Mouse (Mus musculus) neural tube, embryonic 12.5 days (tissue): ENCODE data around the gene Prlh. TPM values are rescaled to one million over a fixed set of nuclear protein-coding genes. Genes with fewer than 3 reads are reported as not detected.

Source experiments
- ATAC-seq: fragments of 200-750 bp; cut with Nextera tagmentation; 2 replicates; pipeline ENCODE4 v1.8.0; 2017; ENCODE audit warnings: low read depth, mild to moderate bottlenecking, moderate TSS enrichment, moderate library complexity; ENCODE audit not compliant: low FRiP score
- H3K27ac ChIP-seq: fragments of 300-500 bp; sonication (generic); 2 replicates; pipeline ENCODE4 v1.5.1; 2016
- H3K27me3 ChIP-seq: fragments of 300-500 bp; sonication (generic); replicated peaks from 2 replicates; pipeline ENCODE4 v1.6.1; 2016; ENCODE audit warnings: mild to moderate bottlenecking
- H3K36me3 ChIP-seq: fragments of 300-500 bp; sonication (generic); 2 replicates; pipeline ENCODE4 v1.6.1; 2016; ENCODE audit warnings: mild to moderate bottlenecking
- H3K4me1 ChIP-seq: fragments of 300-500 bp; sonication (generic); 2 replicates; pipeline ENCODE4 v1.6.1; 2016
- H3K4me2 ChIP-seq: fragments of 300-500 bp; sonication (generic); replicated peaks from 2 replicates; pipeline ENCODE4 v1.6.1; 2016; ENCODE audit warnings: mild to moderate bottlenecking
- H3K4me3 ChIP-seq: fragments of 300-500 bp; sonication (generic); 2 replicates; pipeline ENCODE4 v1.5.1; 2016
- H3K9ac ChIP-seq: fragments of 300-500 bp; sonication (generic); 2 replicates; pipeline ENCODE4 v1.6.1; 2016; ENCODE audit warnings: mild to moderate bottlenecking
- H3K9me3 ChIP-seq: fragments of 300-500 bp; sonication (generic); 2 replicates; pipeline ENCODE4 v1.6.1; 2016; ENCODE audit warnings: mild to moderate bottlenecking
- WGBS: fragments of 180-500 bp; shearing (Covaris S2); methylation state at CpG from one replicate; pipeline ENCODE4 v1.1.7; 2016; 5-methylcytosine and 5-hydroxymethylcytosine counted together
- polyA plus RNA-seq: library from polyadenylated mRNA; unstranded; fragments of >200 nt; fragmentation: Nextera tagmentation; extraction: Ambion mirVana; gene quantifications from 2 replicates; pipeline ENCODE4 v1.2.1, GENCODE M21; 2016

Prlh gene
- polyA plus RNA-seq, 1 experiment from 2014 or later: not detected

GRCm38 (mm10) chr1:90927308-90927707 is 25.6 kb upstream of the Prlh start:
- 59% methylated on average over 15 of the region's 15 CpGs for WGBS
- no peak overlapping the region for H3K9ac ChIP-seq

GRCm38 (mm10) chr1:90927929-90928574 is 24.9 kb upstream of the Prlh start:
- Histone ChIP-seq H3K4me3 (peak overlapping the region; percentile 16; the same call in 1 of the 2 replicates), H3K27ac (no peak overlapping the region), H3K27me3 (peaks cover 9% of the 10 kb centered on the region), H3K4me1 (peaks cover 7% of the 10 kb centered on the region), H3K9ac (0 out of 2 replicates have a peak overlapping the region, but pooled peaks have one; percentile 33), H3K36me3 (no peaks in the 10 kb centered on the region), H3K9me3 (no peaks in the 10 kb centered on the region), H3K4me2 (peak overlapping the region; percentile 62)
- ATAC-seq: 0 out of 2 replicates have a peak, but pooled peaks have one; percentile 44
- 3% methylated on average over 23 of the region's 23 CpGs for WGBS

More at GRCm38 (mm10) chr1:90927308-90927707, 25.6 kb upstream of the Prlh start:
- Histone ChIP-seq H3K27me3 (peaks cover 9% of the 10 kb centered on the region), H3K36me3 (no peaks in the 10 kb centered on the region), H3K4me3 (no peak overlapping the region), H3K27ac (no peak overlapping the region), H3K4me2 (no peak overlapping the region; the same call in 1 of the 2 replicates), H3K9me3 (no peaks in the 10 kb centered on the region), H3K4me1 (peaks cover 7% of the 10 kb centered on the region)
- no peak for ATAC-seq

- no peak overlapping the region for H3K27ac ChIP-seq
- H3K9me3 ChIP-seq: no peaks in the 10 kb centered on the region
- H3K4me2 ChIP-seq: peak overlapping the region; percentile 62
- no peaks in the 10 kb centered on the region for H3K36me3 ChIP-seq
- H3K4me1 ChIP-seq: peaks cover 7% of the 10 kb centered on the region
- WGBS: 3% methylated on average over 6 of the region's 6 CpGs
- H3K27me3 ChIP-seq: peaks cover 9% of the 10 kb centered on the region
- H3K9ac ChIP-seq: no peak overlapping the region
- ATAC-seq: 0 out of 2 replicates have a peak, but pooled peaks have one; percentile 37
- H3K4me3 ChIP-seq: no peak overlapping the region
These were observed 24.4 kb upstream of the Prlh start for GRCm38 (mm10) chr1:90928575-90928934.

GRCm38 (mm10) chr1:90933001-90933400 is 19.9 kb upstream of the Prlh start:
- Histone ChIP-seq H3K4me2 (no peak overlapping the region), H3K36me3 (no peaks in the 10 kb centered on the region), H3K9me3 (no peaks in the 10 kb centered on the region), H3K27me3 (peaks cover 3% of the 10 kb centered on the region), H3K4me3 (no peak overlapping the region), H3K9ac (no peak overlapping the region), H3K4me1 (peaks cover 4% of the 10 kb centered on the region), H3K27ac (no peak overlapping the region)
- no peak for ATAC-seq
- WGBS: 83% methylated on average over 5 of the region's 5 CpGs

- Histone ChIP-seq H3K36me3 (no peaks in the 10 kb centered on the region), H3K27ac (no peak overlapping the region), H3K4me2 (no peak overlapping the region), H3K4me1 (no peaks in the 10 kb centered on the region), H3K9ac (no peak overlapping the region), H3K9me3 (no peaks in the 10 kb centered on the region), H3K27me3 (no peaks in the 10 kb centered on the region), H3K4me3 (no peak overlapping the region)
- no peak for ATAC-seq
- WGBS: 50% methylated on average over 9 of the region's 9 CpGs
These were observed 15.9 kb upstream of the Prlh start for GRCm38 (mm10) chr1:90936990-90937389.

- ATAC-seq: no peak
- no peak overlapping the region for H3K4me2 ChIP-seq
- H3K9ac ChIP-seq: no peak overlapping the region
- no peaks in the 10 kb centered on the region for H3K4me1 ChIP-seq
- H3K4me3 ChIP-seq: no peak overlapping the region
- no peaks in the 10 kb centered on the region for H3K9me3 ChIP-seq
- H3K27me3 ChIP-seq: no peaks in the 10 kb centered on the region
- H3K27ac ChIP-seq: no peak overlapping the region
- no peaks in the 10 kb centered on the region for H3K36me3 ChIP-seq
- WGBS: 89% methylated on average over 4 of the region's 4 CpGs
These were observed 12.9 kb upstream of the Prlh start for GRCm38 (mm10) chr1:90939980-90940379.

- H3K27ac ChIP-seq: no peak overlapping the region
- no peak for ATAC-seq
These were observed 7.7 kb upstream of the Prlh start for GRCm38 (mm10) chr1:90945171-90945570.

GRCm38 (mm10) chr1:90947252-90947651 is 5.7 kb upstream of the Prlh start:
- H3K9me3 ChIP-seq: no peaks in the 10 kb centered on the region

More at GRCm38 (mm10) chr1:90945171-90945570, 7.7 kb upstream of the Prlh start:
- H3K4me3 ChIP-seq: no peak overlapping the region
- WGBS: 66% methylated on average over 10 of the region's 10 CpGs
- H3K36me3 ChIP-seq: no peaks in the 10 kb centered on the region
- no peaks in the 10 kb centered on the region for H3K9me3 ChIP-seq
- H3K4me2 ChIP-seq: no peak overlapping the region
- H3K27me3 ChIP-seq: no peaks in the 10 kb centered on the region
- no peak overlapping the region for H3K9ac ChIP-seq
- H3K4me1 ChIP-seq: no peaks in the 10 kb centered on the region

GRCm38 (mm10) chr1:90949309-90949708 is 3.6 kb upstream of the Prlh start:
- Histone ChIP-seq H3K4me1 (no peaks in the 10 kb centered on the region), H3K4me2 (no peak overlapping the region), H3K36me3 (no peaks in the 10 kb centered on the region), H3K4me3 (no peak overlapping the region), H3K9me3 (no peaks in the 10 kb centered on the region), H3K27me3 (no peaks in the 10 kb centered on the region), H3K27ac (no peak overlapping the region), H3K9ac (no peak overlapping the region)
- no peak for ATAC-seq
- 83% methylated on average over 9 of the region's 9 CpGs for WGBS

More at GRCm38 (mm10) chr1:90947252-90947651, 5.7 kb upstream of the Prlh start:
- H3K9ac ChIP-seq: no peak overlapping the region
- H3K36me3 ChIP-seq: no peaks in the 10 kb centered on the region
- ATAC-seq: no peak
- no peak overlapping the region for H3K4me3 ChIP-seq
- H3K4me2 ChIP-seq: no peak overlapping the region
- no peaks in the 10 kb centered on the region for H3K27me3 ChIP-seq
- no peak overlapping the region for H3K27ac ChIP-seq
- no peaks in the 10 kb centered on the region for H3K4me1 ChIP-seq
- 71% methylated on average over 2 of the region's 2 CpGs for WGBS

- Histone ChIP-seq H3K27me3 (no peaks in the 10 kb centered on the region), H3K36me3 (no peaks in the 10 kb centered on the region), H3K9me3 (no peaks in the 10 kb centered on the region), H3K4me1 (no peaks in the 10 kb centered on the region), H3K4me2 (no peak overlapping the region), H3K9ac (no peak overlapping the region), H3K4me3 (no peak overlapping the region), H3K27ac (no peak overlapping the region)
- 84% methylated on average over 7 of the region's 7 CpGs for WGBS
- no peak for ATAC-seq
These were observed 1.2 kb upstream of the Prlh start for GRCm38 (mm10) chr1:90951670-90952069.

- Histone ChIP-seq H3K4me1 (no peaks in the 10 kb centered on the region), H3K9ac (no peak overlapping the region), H3K36me3 (no peaks in the 10 kb centered on the region), H3K4me2 (no peak overlapping the region), H3K4me3 (no peak overlapping the region), H3K9me3 (no peaks in the 10 kb centered on the region), H3K27ac (no peak overlapping the region), H3K27me3 (no peaks in the 10 kb centered on the region)
- no peak for ATAC-seq
- 84% methylated on average over 11 of the region's 11 CpGs for WGBS
These were observed 780 bp downstream of the Prlh start for GRCm38 (mm10) chr1:90953688-90954087.

- Histone ChIP-seq H3K27ac (no peak overlapping the region), H3K4me2 (no peak overlapping the region), H3K27me3 (no peaks in the 10 kb centered on the region), H3K4me1 (no peaks in the 10 kb centered on the region), H3K9ac (no peak overlapping the region), H3K9me3 (no peaks in the 10 kb centered on the region), H3K4me3 (no peak overlapping the region), H3K36me3 (no peaks in the 10 kb centered on the region)
- ATAC-seq: no peak
- WGBS: 34% methylated on average over 7 of the region's 7 CpGs
These were observed 3.6 kb downstream of the Prlh start for GRCm38 (mm10) chr1:90956245-90957096.
